Mouse (Mus musculus) hindbrain, embryonic 12.5 days (tissue): Measurements from ENCODE around the gene Ube2o. TPM values are rescaled to one million over a fixed set of nuclear protein-coding genes. Genes with fewer than 3 reads are reported as not detected.

ENCODE experiments used
- ATAC-seq: fragments of 200-750 bp; cut with Nextera tagmentation; 2 replicates; pipeline ENCODE4 v1.8.0; 2017; ENCODE audit warnings: moderate TSS enrichment; ENCODE audit not compliant: low FRiP score
- H3K27ac ChIP-seq: fragments of 300-500 bp; sonication (generic); 2 replicates; pipeline ENCODE4 v1.5.1; 2016; ENCODE audit warnings: mild to moderate bottlenecking
- H3K27me3 ChIP-seq: fragments of 300-500 bp; sonication (generic); 2 replicates; pipeline ENCODE4 v1.6.1; 2016; ENCODE audit warnings: mild to moderate bottlenecking
- H3K36me3 ChIP-seq: fragments of 300-500 bp; sonication (generic); 2 replicates; pipeline ENCODE4 v1.6.1; 2016; ENCODE audit warnings: mild to moderate bottlenecking
- H3K4me1 ChIP-seq: fragments of 300-500 bp; sonication (generic); 2 replicates; pipeline ENCODE4 v1.6.1; 2016
- H3K4me2 ChIP-seq: fragments of 300-500 bp; sonication (generic); replicated peaks from 2 replicates; pipeline ENCODE4 v1.6.1; 2016; ENCODE audit warnings: mild to moderate bottlenecking
- H3K4me3 ChIP-seq: fragments of 300-500 bp; sonication (generic); 2 replicates; pipeline ENCODE4 v1.5.1; 2016; ENCODE audit warnings: mild to moderate bottlenecking
- H3K9ac ChIP-seq: fragments of 300-500 bp; sonication (generic); 2 replicates; pipeline ENCODE4 v1.6.1; 2016; ENCODE audit warnings: mild to moderate bottlenecking, moderate library complexity
- H3K9me3 ChIP-seq: fragments of 300-500 bp; sonication (generic); replicated peaks from 2 replicates; pipeline ENCODE4 v1.6.1; 2016; ENCODE audit warnings: mild to moderate bottlenecking
- WGBS: fragments of 180-500 bp; shearing (Covaris S2); methylation state at CpG from one replicate; pipeline ENCODE4 v1.1.7; 2016; 5-methylcytosine and 5-hydroxymethylcytosine counted together
- polyA plus RNA-seq: library from polyadenylated mRNA; unstranded; fragments of >200 nt; fragmentation: Nextera tagmentation; extraction: Ambion mirVana; gene quantifications from 2 replicates; pipeline ENCODE4 v1.2.1, GENCODE M21; 2016

Ube2o gene
- polyA plus RNA-seq, 1 experiment from 2014 or later, result 27.6 TPM

DNA sequence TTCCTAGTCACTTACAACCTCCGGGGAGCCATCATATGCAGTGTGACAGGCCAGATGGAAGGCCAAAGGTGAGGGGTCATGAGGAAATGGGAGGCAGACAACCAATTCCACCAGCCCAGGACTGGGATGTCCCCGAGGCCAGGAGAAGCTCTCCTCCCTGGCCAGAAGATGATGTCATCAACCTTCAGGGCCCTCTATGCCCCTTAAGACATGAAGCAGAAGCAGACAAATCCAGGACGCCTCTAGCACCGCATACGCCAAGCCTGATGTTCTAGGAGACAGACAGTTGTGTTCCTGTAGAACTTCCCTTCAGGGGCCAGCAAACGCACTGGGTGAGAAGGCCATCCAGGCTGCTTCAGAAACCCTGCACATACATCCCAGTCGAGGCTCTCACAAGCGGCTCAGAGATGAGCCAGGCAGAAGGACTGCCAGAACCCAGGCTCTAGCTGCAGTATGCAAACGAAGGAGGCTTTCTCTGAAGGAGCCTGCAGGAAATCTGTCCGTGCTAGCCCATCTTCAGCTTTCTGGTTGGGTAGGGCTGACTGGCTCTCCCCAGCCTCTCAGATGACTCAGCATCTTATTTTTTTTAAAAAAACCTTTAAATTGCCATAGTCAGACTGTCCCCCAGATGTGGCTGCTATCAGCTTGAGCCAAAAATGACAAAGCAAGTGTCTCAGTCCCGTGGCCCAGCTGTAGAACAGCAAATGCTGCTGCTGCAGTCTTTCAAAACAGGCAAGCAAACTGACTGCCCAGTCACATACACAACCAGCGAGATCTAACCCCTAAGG, 8.3 kb downstream of the Ube2o start:
- Histone ChIP-seq H3K27ac (peak overlapping the region; percentile 14; the same call in 1 of the 2 replicates), H3K9ac (no peak overlapping the region; the same call in none of the 2 replicates), H3K27me3 (no peaks in the 10 kb centered on the region), H3K4me1 (peaks cover 55% of the 10 kb centered on the region), H3K9me3 (no peaks in the 10 kb centered on the region), H3K4me2 (no peak overlapping the region), H3K36me3 (no peaks in the 10 kb centered on the region), H3K4me3 (no peak overlapping the region)
- ATAC-seq, result no peak
- 63% methylated on average over 12 of the region's 12 CpGs for WGBS

GRCm38 (mm10) chr11:116571767-116572679, 9.2 kb downstream of the Ube2o start:
- H3K9ac ChIP-seq, result no peak overlapping the region; the same call in 1 of the 2 replicates
- 77% methylated on average over 19 of the region's 19 CpGs for WGBS
- H3K9me3 ChIP-seq, result no peaks in the 10 kb centered on the region
- no peaks in the 10 kb centered on the region for H3K36me3 ChIP-seq
- H3K27ac ChIP-seq, result no peak overlapping the region
- H3K4me2 ChIP-seq, result no peak overlapping the region
- H3K4me1 ChIP-seq, result peaks cover 52% of the 10 kb centered on the region
- H3K27me3 ChIP-seq, result no peaks in the 10 kb centered on the region
- H3K4me3 ChIP-seq, result no peak overlapping the region
- ATAC-seq, result no peak

- H3K27me3 ChIP-seq, result no peaks in the 10 kb centered on the region
- H3K4me2 ChIP-seq, result no peak overlapping the region
- H3K4me1 ChIP-seq, result peaks cover 43% of the 10 kb centered on the region
- H3K4me3 ChIP-seq, result no peak overlapping the region
- WGBS, result 81% methylated on average over 7 of the region's 7 CpGs
- H3K27ac ChIP-seq, result no peak overlapping the region
- no peaks in the 10 kb centered on the region for H3K36me3 ChIP-seq
- no peaks in the 10 kb centered on the region for H3K9me3 ChIP-seq
- no peak for ATAC-seq
- no peak overlapping the region for H3K9ac ChIP-seq
Measured at GRCm38 (mm10) chr11:116570821-116571220, 10.4 kb downstream of the Ube2o start.

DNA sequence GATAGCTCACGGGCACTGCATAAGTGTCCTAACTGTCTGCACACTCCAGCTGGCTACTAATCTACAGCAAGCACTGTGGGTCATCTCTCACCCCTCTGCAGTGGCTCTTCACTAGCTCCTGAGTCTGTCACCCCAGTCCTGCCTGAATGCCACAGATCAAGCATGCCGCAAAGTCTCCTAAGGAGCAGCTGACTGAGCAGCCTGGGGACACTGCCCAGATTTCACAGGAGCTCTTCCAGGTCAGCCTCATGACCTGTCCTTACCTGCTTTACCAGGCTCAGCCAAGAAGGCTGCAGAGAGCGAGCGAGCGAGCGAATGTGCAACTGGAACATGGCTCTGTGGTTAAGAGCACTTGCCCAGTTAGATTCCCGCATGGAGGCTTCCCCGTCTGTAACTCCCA, 13.7 kb downstream of the Ube2o start:
- 90% methylated on average over 8 of the region's 8 CpGs for WGBS
- Histone ChIP-seq H3K9me3 (no peaks in the 10 kb centered on the region), H3K27me3 (no peaks in the 10 kb centered on the region), H3K4me1 (peaks cover 10% of the 10 kb centered on the region), H3K9ac (no peak overlapping the region), H3K4me3 (no peak overlapping the region), H3K36me3 (no peaks in the 10 kb centered on the region), H3K4me2 (no peak overlapping the region), H3K27ac (no peak overlapping the region)
- no peak for ATAC-seq

DNA sequence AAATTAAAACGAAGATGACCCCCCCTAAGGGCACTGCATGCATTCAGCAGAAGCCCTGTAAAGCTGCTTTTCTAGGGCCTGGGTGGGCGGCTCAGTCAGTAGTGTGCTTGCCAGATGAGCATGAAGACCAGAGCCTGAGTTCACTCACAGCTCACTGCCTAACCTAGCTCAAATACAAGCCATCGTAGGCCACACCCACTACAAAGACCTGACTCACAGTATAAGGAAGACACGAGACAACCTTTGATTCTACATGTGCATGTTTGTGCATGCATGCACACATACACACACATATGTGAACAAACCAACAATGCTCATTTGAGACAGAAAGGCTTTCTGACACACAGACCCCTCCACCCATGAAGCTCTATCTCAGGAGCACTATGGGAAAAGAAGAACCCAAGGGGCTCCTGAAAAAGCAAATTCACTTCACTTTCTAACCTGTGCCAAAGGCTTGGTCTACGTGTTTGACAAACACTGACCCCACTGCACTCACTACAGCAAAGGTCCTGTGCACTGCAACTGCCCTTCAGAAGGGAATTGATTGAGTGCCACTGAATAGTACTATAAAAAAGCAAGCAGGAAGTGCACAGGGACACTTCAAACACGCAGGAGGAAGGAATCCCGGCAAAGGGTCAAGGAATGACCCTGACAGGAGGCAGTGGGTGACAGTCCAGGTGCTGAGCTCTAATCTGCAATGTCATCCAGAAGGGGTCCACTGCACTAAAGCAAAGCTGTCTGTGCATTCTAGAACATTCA, 15.8 kb downstream of the Ube2o start:
- Histone ChIP-seq H3K4me1 (no peaks in the 10 kb centered on the region), H3K27ac (no peak overlapping the region), H3K9me3 (no peaks in the 10 kb centered on the region), H3K4me3 (no peak overlapping the region), H3K27me3 (no peaks in the 10 kb centered on the region), H3K36me3 (no peaks in the 10 kb centered on the region), H3K9ac (no peak overlapping the region), H3K4me2 (no peak overlapping the region)
- whole genome bisulfite sequencing, result 78% methylated on average over 7 of the region's 7 CpGs
- ATAC-seq, result no peak

GRCm38 (mm10) chr11:116556308-116556707, 24.9 kb downstream of the Ube2o start:
- Histone ChIP-seq H3K4me1 (peaks cover 32% of the 10 kb centered on the region), H3K9ac (no peak overlapping the region), H3K27ac (no peak overlapping the region), H3K9me3 (no peaks in the 10 kb centered on the region), H3K4me2 (no peak overlapping the region), H3K4me3 (no peak overlapping the region), H3K27me3 (no peaks in the 10 kb centered on the region), H3K36me3 (no peaks in the 10 kb centered on the region)
- WGBS, result 64% methylated on average over 6 of the region's 6 CpGs
- no peak for ATAC-seq

DNA sequence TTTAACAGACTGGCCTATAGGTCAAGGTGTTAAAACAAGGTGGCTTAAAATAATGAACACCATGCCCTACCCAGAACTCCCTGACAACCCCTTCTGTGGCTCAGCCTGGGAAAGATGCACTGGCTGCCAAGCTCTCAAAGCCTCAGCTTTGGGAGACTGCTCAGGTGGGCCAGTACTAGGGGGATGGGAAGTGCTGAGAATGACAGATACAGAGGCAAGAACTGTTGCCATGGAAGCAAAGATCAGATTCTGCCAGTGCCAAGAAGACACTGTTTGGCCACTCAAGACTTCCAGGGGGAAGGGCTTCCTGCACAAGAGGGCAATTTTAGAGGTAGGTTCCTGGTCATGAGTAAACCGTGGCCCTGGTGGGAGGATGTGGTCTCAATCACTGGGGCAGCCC, 25.7 kb downstream of the Ube2o start:
- Histone ChIP-seq H3K27me3 (no peaks in the 10 kb centered on the region), H3K9ac (no peak overlapping the region), H3K4me1 (peaks cover 39% of the 10 kb centered on the region), H3K36me3 (no peaks in the 10 kb centered on the region), H3K4me2 (no peak overlapping the region), H3K4me3 (no peak overlapping the region), H3K27ac (no peak overlapping the region), H3K9me3 (no peaks in the 10 kb centered on the region)
- WGBS, result 76% methylated on average over 1 of the region's 1 CpGs
- no peak for ATAC-seq

GRCm38 (mm10) chr11:116554171-116554878, 26.9 kb downstream of the Ube2o start:
- Histone ChIP-seq H3K9ac (no peak overlapping the region), H3K36me3 (no peaks in the 10 kb centered on the region), H3K4me1 (peaks cover 39% of the 10 kb centered on the region), H3K4me2 (no peak overlapping the region), H3K27me3 (no peaks in the 10 kb centered on the region), H3K9me3 (no peaks in the 10 kb centered on the region), H3K4me3 (no peak overlapping the region), H3K27ac (no peak overlapping the region)
- no peak for ATAC-seq
- WGBS, result 49% methylated on average over 12 of the region's 12 CpGs

GRCm38 (mm10) chr11:116552194-116552593, 29.1 kb downstream of the Ube2o start:
- 83% methylated on average over 1 of the region's 1 CpGs for WGBS
- H3K4me1 ChIP-seq, result peaks cover 36% of the 10 kb centered on the region
- no peak overlapping the region for H3K27ac ChIP-seq
- no peak overlapping the region for H3K4me2 ChIP-seq
- no peak overlapping the region for H3K4me3 ChIP-seq
- H3K9me3 ChIP-seq, result no peaks in the 10 kb centered on the region
- H3K36me3 ChIP-seq, result peaks cover 8% of the 10 kb centered on the region; the same call in 1 of the 2 replicates
- no peak for ATAC-seq
- H3K27me3 ChIP-seq, result no peaks in the 10 kb centered on the region
- H3K9ac ChIP-seq, result no peak overlapping the region

DNA sequence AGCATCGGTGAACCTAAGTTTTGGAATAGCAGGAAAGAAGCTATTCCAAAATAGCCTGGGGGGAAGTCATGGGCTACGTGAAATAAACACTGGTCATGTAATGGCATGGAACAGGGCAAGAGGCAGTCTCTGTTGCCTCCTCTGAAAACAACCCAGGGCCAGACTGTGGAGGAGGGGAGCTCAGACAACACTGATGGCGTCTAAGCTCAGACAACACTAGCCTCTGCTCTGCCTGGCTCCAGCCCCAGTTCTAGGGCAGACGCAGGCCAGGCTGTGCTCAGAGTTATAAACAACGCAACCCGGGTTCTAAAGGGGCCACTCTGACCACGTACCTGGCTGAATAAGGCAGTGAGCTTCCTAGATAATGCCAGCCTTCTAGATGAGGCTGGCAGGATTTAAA, 30.5 kb downstream of the Ube2o start:
- WGBS, result 80% methylated on average over 7 of the region's 7 CpGs
- Histone ChIP-seq H3K36me3 (peaks cover 22% of the 10 kb centered on the region), H3K9ac (no peak overlapping the region), H3K27ac (no peak overlapping the region), H3K4me2 (no peak overlapping the region), H3K27me3 (no peaks in the 10 kb centered on the region), H3K9me3 (no peaks in the 10 kb centered on the region), H3K4me1 (peaks cover 27% of the 10 kb centered on the region), H3K4me3 (no peak overlapping the region)
- no peak for ATAC-seq

DNA sequence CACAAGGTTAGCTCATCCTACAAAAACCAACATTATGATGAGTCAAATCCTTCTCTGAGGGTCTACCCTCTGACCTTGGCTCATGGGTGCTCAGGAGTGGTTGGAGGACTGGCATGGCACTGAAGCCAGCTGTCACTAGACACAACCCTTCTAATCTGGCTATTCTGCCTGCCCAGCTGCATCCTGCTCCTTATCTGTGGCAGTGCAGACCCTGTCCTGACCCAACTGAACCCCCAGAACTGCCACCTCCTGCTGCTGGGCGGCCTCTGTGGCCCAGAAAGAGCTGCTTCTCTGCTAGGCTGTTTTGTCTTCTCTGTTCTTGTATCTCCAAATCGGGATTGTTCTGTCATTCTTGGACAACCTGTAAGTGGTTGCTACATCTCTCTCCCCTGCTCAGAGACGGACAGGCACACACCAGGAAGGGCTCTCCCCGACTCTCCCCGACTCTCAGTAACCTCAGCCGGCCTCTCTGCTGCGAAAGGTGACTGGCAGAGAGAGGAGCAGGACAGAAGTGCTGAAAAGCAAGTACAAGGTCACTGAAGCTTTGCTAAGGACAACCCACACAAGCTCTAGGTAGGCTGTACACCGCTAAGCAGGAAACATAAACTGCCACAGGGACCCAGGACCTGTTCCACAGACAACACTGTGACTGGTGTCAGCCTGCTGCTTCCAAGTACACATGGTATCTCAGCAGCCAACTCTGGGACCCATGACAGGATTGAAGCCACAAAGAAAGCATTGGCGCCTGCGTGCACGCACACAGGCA, 31.8 kb downstream of the Ube2o start:
- Histone ChIP-seq H3K9ac (no peak overlapping the region), H3K9me3 (no peaks in the 10 kb centered on the region), H3K27ac (no peak overlapping the region), H3K4me1 (peaks cover 17% of the 10 kb centered on the region), H3K4me2 (no peak overlapping the region), H3K27me3 (no peaks in the 10 kb centered on the region), H3K4me3 (no peak overlapping the region), H3K36me3 (peaks cover 35% of the 10 kb centered on the region)
- WGBS, result 88% methylated on average over 11 of the region's 11 CpGs
- ATAC-seq, result no peak
